Mouse (Mus musculus): ENCODE data around the gene Tspan9.

GRCm38 (mm10) chr6:128007241-128007701, 136.1 kb downstream of the Tspan9 start:
- TF ChIP-seq CTCF (IDR thresholded peaks at IDR 0.05; ENCODE audit: low read depth, low read length) (no peak), POLR2A (IDR thresholded peaks at IDR 0.05; ENCODE audit: extremely low read depth, insufficient read depth, low read length) (no peak)
